Mouse (Mus musculus) cerebellum, adult (tissue): ENCODE data around the gene Galm.
"Not testable (repeated sequence)": the region's sequence is repeated elsewhere in the genome, so short reads cannot be mapped to it uniquely, and the experiment has no call there.

Source experiments
- ATAC-seq: cut with Nextera tagmentation; 2 replicates; pipeline ENCODE4 v1.9.2; 2017; ENCODE audit warnings: mild to moderate bottlenecking, moderate library complexity, mixed read lengths; ENCODE audit not compliant: insufficient number of reproducible peaks, low FRiP score, low TSS enrichment

Gene Galm

DNA sequence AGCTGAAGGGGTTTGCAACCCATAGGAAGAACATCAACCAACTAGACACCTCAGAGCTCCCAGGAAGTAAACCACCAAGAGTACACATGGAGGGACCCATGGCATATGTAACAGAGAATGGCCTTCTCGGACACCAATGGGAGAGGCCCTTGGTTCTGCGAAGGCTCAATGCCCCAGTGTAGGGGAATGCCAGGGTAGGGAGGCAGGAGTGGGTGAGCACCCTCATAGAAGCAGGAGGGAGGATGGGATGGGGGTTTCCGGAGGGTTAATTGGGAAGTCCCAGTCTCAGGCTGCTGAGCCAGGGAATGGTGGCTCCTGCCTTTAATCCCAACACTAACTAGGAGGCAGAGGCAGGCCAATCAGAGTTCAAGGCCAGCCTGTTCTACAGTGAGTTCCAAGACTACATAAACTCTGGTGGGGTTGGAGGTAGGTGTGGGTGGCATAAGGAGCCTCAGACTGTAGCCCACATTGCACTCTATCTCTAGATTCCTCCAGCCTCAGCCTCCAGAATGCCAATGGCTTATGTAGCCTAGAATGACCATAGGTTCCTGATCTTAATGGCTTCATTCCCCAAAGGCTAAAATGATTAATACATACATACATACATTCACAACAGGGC is 72.0 kb downstream of the Galm start:
- no peak for ATAC-seq

DNA sequence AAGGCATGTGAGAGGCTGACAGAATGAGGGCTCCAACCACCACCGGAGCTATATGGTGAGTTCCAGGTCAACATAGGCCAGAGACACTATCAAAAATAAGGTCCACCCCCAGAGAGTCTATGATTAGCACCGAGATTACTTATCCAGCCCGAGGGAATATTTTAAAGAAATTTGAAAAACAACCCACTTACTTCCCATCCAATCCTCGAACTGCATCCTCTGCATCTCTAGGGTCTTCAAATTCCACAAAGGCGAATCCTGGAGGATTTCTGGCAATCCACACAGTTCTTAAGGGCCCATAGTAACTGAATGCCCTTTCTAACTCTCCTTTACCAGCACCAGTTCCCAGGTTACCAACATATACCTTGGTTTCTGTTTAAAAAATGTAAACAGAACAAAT is 78.4 kb downstream of the Galm start:
- no peak for ATAC-seq

DNA sequence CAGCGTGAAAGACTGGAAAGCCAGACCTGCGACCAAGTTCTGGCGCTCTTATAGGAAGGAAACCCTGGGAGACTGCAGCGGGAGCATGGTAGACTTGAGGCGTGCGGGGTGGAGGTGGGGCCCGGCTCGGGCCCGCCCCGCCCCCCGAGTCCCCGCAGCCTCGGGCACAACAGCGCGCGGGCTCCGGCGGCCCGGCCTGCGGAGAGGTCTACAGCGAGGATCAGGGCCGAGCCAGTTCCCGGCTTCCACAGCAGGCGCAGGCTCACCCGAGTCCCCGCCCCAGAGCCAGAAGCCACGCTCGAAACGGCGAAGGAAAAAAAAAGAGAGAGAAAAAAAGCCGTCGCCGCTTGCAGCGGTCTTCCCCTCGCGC is 79.0 kb downstream of the Galm start:
- ATAC-seq = peak; percentile 45

DNA sequence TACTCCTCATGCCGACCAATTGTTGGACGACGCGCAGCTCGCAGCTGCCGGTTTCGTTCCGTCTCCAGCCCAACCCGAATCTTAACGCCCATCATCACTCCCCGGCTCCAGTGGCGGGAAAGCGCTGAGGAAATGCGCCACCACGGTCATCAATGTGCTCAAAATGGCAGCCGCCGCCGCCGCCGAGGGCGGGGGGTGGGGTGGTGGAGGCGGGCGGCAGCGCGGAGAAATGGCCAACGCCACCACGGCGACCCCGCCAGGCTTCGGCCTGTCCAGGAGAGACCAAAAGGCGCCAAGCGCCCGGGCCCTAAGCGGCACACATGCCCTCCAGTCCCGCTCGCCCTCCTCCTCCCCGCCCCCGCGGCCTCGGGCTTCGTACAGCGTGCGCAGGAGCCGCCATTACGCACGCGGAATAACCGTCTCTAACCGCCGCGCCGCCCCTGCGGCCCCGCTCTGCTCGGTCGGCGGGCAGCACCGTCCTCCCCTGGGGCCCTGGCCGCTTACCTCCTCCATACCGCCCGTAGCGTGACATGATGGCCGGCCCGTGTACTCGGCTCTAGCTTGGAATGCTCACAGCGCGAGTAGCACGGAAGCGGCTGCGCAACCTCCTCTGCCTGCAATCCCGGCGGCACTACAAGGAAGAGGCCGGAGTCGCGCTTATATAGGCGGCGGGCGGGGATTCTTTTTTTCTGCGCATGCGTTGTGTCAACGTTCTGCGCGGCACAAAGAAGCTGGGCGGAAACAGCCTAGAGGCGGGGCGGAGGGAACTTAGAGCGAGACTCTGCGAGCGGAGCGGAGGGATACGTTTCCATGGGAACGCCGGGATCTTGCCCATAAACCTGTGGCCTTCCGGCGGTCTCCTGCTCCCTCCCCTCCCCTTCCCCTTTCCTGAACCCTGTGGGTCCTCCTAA is 79.7 kb downstream of the Galm start, which contains the start of the genes Srsf7 and Ttc39d:
Srsf7 (minus strand) TSS at position 637 of the 911 bp plus-strand sequence.
Ttc39d (plus strand) TSS at position 790 of the 911 bp plus-strand sequence.
- ATAC-seq = peak; percentile 90

DNA sequence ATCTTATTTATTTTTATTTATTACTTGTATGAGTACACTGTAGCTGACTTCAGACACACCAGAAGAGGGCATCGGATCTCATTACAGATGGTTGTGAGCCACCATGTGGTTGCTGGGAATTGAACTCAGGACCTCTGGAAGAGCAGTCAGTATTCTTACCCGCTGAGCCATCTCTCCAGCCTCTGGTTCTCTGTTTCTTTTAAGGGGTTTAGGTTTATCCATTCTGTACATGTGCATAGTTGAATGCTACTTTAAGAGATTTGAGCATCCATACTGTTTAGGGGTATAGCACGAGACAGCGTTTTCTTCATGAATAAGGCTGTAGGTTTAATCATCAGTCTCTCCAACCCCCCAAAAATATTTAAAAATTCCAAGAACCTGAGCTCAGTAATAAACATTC is 86.7 kb downstream of the Galm start:
- not testable (repeated sequence) for ATAC-seq

DNA sequence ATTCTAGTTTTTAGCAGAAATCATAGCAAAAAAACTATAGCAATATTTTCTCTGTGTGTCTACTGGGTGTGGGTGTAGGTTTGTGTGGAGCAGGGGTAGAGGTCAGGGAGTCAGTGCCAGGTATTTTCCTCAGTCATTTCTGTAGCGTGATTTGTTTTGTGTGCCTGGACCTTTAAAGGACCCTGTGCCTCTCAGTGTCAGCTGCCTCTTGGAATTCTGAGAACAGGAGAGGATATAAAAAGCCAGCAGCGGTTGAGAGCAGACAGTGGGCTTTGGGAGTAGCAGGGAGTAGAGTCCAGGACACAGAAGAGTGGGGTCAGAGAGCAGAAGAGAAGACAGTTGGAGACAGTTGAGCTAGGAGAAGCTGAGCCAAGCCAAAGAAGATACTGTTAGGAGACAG is 92.9 kb downstream of the Galm start:
- no peak for ATAC-seq

DNA sequence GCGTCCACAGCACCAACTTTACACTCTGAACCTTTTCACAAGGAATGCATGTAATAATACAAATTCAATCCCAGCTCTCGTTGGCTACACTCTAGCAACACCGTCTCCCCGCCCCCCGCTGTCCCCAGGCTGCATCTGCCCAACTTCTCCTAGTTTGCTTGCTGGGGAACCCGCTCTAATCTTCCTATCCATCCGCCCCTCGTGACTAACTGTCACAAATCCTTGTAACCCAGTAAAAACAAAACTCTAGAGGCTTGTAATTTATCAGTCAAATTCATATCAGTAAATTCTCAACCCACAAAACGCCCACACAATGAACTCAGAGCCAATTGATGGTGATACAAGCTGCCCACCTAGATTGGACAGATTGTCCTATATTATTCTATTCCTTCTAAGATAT is 93.9 kb downstream of the Galm start:
- ATAC-seq = no peak

DNA sequence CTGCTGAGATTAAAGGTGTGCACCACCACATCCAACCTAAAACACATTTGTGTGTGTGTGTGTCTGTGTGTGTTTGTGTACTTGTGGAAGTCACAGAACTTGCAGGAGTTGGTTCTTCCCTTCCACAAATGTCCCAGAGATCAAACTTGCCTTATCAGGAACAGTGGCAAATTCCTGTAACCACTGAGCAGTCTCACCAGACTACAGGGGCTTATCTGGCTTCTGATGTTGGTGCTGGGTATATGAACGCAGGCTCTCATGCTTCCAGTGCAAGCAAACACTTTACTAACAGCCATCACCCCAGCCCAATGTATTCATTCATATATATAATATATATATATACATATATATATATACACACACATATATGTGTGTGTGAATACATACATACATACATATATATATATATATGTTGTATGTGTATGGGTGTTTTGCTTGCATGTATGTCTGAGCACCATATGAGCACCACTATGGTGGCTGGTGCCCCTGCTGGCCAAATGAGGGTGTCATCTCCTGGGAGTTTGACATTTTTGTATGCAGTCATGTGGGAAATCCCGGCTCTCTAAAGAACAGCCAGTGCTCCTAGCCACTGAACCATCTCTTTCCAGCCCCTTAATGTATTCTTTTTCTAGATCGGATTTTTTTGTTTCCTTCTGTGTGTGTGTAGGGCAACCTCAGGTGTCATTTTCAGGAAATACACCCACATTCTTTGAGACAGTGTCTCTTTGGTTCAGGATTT is 94.8 kb downstream of the Galm start:
- no peak for ATAC-seq

DNA sequence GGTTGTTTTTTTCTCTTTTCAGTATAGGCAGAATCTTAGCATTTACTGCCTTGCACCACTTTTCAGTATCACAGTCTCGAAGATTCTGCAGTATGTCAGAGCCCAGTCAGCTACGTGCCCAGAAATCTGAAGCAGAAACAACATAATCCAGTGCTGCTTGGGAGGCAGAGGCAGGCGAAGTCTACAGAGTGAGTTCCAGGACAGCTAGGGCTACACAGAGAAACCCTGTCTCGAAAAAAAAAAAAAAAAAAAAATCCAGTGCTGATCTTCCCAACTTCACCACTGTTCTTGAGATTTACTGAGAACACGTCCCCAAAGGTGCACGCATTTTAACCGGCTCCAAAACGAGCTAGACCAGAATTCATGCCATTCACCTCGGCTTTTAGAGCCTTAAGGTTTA is 96.6 kb downstream of the Galm start:
- peak; percentile 55; the same call in 1 of the 2 replicates for ATAC-seq

DNA sequence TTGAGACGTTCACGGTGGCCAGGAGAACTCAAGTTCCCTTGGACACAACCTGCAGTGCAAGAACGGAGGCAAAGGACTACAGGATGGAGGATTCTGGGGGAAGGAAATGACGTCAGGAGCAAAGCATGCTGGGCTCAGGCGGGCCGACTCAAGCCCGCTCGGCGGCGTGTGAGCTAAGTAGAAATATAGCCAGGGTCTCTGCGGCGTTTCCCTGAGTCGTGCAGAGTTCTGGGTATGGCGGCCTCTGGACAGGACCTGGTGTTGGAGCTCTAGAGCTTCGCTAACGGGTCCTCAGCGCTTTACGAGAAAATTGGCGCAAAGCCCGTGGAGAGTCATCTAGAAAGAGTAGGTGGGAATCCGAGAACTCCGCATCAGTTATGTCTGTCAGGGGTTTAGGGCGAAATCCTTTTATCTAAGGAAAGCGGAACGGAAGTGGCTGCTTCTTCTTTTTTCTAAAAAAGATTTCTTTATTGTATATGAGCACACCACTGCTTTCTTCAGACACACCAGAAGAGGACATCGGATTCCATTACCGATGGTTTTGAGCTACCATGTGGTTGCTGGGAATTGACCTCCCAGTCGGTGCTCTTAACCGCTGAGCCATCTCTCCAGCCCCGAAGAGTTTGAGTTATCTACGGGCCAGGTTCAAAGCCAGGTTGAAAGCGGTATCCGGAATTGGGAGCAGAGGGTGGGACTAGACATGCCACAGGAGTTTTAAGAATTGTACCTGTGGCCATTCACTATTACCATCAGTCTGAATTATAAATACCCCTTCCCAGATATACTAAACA is 97.2 kb downstream of the Galm start, which contains the start of gene Gemin6:
Gemin6 (plus strand) TSS at position 116 of the 791 bp plus-strand sequence.
- ATAC-seq = peak; percentile 99

DNA sequence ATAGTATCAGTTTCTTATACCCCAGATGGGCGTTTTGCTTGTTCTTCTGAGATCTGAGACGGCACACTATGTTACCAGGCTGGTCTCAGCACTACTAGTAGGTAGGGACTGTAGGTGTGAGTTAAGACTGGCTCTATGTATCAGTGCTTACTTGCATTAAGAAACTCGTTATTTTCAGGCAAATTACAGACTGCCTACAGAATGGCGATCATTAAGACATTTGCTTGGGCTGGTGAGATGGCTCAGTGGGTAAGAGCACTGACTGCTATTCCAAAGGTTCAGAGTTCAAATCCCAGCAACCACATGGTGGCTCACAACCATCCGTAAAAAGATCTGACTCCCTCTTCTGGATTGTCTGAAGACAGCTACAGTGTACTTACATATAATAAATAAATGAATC is 97.9 kb downstream of the Galm start:
- not testable (repeated sequence) for ATAC-seq

DNA sequence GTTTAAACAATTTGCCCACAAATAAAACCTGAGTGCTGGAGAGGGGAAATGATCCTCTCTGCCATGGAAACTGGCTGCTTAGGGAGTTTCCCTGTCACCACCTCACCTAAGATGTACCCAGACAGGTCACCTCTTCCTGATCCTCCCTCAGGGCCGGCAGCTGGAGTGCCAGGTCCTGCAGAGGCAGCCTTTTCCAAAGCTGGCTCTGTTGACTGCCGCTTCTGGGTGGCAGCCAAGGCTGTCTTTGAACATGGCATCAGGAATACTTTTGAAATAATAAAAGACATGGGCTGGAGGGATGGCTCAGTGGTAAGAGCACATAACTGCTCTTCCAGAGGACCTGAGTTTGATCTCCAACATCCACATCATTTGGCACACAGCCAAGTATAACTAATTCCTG is 102.1 kb downstream of the Galm start:
- no peak for ATAC-seq

DNA sequence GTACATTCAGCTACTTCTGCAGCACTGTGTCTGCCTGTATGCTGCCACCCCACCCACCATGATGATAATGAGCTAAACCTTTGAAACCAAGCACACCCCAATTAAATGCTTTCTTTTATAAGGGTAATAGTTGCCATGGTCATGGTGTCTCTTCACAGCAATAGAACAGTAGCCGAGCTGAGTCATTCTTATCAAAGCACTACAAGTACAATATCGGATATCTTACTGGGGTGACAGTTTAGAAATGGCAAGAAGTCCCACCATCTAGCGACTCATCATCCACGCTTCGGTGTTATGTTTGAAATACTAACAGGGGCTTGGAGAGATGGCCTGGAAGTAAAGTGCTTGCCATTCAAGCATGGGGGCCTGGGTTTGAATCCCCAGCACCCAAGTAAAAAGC is 106.6 kb downstream of the Galm start:
- ATAC-seq = no peak

DNA sequence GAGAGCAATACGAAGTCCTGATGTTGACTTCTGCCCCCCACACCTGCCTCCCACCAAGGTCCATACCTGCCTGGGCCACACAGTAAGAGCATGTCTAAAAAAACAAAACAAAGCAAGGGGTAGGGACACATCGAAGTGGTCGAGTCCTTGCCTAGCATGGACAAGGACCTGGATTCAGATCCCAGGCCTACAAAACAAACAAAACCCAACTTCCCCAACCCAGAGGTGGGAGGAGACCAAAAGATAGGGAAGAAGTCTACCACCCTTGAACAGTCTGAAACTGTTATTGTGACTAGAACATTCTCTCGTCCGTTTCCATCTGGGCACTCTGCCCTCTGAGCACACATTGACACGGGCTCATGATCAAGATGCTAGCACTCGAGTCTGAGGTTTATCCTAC is 107.1 kb downstream of the Galm start:
- no peak for ATAC-seq
